Mouse (Mus musculus) erythroid progenitor cell, adult 5-6 weeks (primary cell): Measurements from ENCODE around the gene Rassf8. TPM values are rescaled to one million over a fixed set of nuclear protein-coding genes. Genes with fewer than 3 reads are reported as not detected.

Source experiments
- ATAC-seq: replicated peaks from 2 replicates; pipeline ENCODE4 v1.8.0; 2016; ENCODE audit warnings: moderate number of reproducible peaks, mild to moderate bottlenecking, moderate TSS enrichment, inconsistent platforms; ENCODE audit not compliant: poor library complexity, low FRiP score, severe bottlenecking
- total RNA-seq, 2 experiments: library from RNA; stranded (forward) in 1 of 2; stranded (reverse) in 1 of 2; fragments of 150-400 nt in 1 of 2; fragments of 186-747, 209-891 nt in 1 of 2; gene quantifications; 2 replicates each; pipeline versions ENCODE4 v1.2.3 to v1.2.4; 2015 to 2017; ENCODE audit warnings: low replicate concordance in 2 of 2

Gene Rassf8
- total RNA-seq (2015; ENCODE audit: low replicate concordance) (3.4 TPM in 1 of 2 replicates, not detected in the other), total RNA-seq (2017; ENCODE audit: low replicate concordance) (1.4 and 2.8 TPM in 2 replicates)

DNA sequence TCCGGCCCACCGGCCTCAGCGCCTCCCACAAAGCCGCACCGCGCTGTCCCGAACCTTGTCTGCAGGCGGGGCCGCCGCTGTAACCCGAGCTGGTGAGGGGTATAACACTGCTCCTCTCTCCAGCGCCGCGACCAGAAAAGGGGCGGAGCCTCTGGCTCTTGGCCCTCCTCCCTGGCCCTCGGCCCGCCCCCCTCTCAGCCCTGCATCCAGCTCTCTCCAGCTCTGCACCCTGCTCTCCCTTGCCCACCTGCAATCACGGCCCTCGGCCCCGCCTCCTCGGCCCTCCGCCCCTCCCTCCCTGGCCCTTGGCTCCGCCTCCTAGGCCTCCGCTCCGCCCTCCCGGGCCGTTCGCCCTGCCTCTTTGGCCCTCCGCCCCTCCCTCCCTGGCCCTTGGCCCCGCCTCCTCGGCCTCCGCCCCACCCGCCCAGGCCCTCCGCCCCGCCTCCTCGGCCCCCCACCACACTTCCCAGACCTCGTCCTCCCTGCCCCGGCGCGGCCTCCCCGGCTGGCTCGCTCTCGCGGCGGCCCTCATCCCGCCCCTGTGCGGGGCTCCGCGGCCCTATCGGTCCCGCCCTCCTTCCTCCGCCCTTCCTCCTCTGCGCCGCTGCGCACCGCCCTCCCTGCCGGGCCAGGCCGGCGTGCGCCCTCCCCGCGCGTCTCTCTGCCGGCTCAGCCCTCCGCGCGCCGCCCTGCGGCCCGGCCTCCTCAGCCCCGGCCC lies at the start of gene Rassf8:
Rassf8 (plus strand) TSS at position 617 of the 718 bp plus-strand sequence.
- peak; percentile 72 for ATAC-seq

DNA sequence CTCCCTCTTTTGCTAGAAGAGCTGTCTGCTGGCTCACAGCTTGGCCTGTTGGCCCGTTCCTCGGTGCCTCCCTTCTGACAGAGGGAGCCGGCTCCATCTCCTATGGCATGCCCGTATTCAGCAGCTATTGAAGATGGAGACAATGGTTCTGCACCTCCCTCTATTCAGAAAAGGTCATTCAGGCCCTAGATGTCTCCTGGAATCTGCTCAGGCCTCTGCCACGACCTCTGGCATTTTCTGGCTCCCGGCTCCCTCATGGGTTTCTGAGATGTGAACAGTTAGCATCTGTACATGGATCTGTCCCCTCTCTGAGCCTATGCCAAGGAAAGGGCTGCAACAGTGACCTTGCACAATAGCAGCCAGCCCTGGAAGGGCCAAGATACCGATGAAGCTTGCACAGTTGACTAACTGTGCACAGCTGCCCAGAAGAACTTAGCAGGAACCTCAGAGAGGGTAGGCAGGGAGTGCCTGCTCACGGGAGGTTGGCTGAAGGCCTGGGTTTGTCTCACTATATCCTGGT lies 45.5 kb upstream of the Rassf8 start:
- no peak for ATAC-seq

- no peak for ATAC-seq
Observed at GRCm38 (mm10) chr6:145703667-145704066, 42.9 kb upstream of the Rassf8 start.

DNA sequence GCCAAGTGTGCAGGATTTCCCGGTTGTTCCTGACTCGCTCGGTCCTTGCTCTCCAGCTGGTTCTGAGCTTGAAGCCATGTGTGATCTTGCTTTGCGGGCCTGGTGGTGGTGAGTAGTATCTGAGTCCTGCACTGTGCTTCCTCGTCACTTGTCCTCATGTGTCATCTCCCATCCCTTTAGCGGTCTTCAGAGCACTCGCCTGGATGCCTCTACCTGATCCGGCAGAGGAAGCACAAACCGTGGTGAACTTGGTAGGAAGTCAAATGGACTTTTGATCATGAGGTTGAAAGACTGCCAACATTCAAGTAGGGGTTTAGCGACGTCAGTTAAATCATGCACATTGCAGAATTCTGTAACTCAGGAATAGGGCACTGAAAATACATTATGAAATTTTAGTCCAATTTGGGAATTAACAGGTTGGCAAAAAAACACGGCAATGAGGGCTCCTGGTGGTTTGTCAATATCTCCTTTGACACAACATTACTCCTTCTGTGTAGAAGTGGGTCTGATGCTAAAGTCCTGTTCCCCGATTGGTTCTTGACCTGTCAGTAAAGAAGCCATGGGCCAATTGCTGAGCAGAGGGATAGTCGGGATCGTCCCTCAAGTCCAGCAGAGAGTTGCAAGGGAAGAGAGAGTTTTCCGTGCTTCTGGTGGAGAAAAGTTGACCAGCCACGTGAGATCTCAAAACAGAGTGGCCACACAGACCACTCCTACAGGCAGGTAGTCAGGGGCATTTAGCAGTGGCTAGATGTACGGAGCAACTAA lies 36.4 kb upstream of the Rassf8 start:
- no peak for ATAC-seq

DNA sequence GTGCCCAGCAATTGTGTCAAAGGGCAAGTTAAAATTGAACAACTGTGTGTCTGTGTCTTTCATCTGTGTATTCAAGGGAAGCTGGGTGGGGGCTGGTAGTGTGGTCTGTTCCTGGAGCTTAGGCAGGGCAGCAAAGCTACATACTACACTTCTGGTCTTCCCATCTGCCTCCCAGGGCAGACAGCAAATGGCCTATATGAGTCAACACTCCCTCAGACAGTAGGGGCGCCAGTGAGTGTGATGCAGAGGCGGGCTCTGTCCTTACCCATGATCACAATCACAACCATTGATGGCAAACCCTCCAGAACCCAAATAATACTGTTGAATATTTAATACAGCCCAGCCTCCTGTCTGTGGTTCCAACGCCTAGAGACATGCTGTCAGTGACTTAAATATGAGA lies 35.8 kb upstream of the Rassf8 start:
- ATAC-seq: no peak

DNA sequence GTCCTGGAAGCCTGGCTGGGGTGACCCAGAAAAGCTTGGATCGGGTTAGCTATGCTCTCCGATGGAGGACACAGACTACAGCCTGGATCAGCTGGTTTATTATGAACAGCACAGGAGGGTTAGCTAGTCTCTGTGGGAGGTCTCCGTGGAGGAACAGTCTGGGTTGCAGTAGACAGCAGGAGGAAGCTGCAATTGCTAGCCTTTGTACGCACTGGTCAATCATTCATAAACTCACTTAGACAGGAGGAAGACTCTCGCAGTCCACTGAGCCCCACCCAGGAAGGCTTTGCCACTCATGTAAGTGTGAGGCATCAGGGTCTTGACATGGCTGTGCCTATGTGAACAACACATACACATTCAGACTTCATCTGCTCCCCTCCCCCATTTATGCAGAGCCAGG lies 35.2 kb upstream of the Rassf8 start:
- no peak for ATAC-seq

GRCm38 (mm10) chr6:145713241-145714114 lies 33.1 kb upstream of the Rassf8 start:
- ATAC-seq: no peak

- ATAC-seq: no peak
Observed at GRCm38 (mm10) chr6:145714131-145714530, 32.4 kb upstream of the Rassf8 start.

GRCm38 (mm10) chr6:145722596-145722995 lies 24.0 kb upstream of the Rassf8 start:
- ATAC-seq: no peak

DNA sequence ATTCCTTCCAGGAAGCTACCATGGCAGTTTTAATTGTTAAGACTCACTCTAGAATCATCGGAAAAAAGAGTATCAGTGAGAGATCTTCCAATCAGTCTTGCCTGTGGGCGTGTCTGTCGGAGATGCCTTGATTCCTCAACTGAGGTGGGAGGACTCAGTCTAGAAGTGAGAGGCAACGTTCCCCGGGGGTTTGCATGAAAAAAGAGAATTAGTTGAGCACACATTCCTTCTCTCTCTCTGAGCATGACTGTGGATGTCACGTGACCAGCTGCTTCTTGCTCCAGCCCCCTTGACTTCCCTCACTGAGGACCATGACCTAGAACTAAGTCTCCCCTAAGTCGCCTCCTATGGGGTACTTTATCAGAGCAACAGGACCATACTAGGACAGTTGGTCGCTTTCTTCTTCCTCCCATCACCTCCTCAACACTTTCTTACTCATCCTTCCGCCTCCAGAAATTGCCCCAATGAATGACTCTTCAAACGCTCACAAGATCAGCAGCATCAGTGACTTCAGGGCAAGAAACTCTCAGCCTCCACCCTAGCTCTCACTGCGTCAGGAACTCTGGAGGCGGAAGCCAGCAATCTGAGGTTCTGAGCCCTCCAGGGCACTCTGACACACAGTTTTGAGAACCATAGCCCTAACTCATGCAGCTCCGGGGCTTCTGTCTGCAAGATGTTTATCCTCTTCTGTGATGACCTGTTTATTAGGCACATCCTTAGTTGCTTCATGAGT lies 23.3 kb upstream of the Rassf8 start:
- ATAC-seq: no peak

DNA sequence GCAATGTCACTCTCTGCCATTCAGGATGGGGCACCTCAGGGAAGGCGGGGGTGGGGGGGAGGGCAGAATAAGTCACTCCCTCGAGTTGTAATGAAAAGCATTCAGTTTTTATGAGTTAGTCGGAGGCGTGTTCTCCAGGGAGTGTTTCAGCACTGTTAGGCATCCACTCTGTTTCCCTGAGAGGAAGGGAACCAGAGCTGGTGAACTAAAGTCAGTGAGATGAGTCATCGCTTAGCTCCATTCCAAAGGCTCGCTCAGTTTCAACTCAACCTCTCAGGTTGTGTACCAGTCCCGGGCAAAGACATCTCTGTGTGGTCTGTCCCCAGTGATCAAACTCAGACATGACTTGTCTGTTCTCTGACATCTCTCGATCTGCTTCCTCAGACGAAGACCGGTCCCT lies 20.7 kb upstream of the Rassf8 start:
- ATAC-seq: no peak

DNA sequence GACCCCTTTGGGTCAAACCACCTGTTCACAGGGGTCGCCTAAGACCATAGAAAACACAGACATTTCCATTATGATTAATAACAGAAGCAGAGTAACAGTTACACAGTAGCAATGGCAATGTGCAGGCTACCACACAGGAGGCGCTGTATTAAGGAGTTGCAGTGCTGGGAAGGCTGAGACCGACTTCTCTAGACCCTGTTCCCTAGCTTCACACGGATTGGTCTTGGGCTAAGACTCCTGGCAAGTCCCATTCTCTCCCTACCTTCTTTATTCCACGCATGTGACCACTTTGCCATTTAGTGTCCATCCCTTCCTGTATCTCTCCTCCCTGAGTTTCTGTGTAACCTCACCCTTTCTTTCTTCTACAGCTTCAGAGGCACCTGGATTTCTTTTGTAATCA lies 19.6 kb upstream of the Rassf8 start:
- no peak for ATAC-seq

DNA sequence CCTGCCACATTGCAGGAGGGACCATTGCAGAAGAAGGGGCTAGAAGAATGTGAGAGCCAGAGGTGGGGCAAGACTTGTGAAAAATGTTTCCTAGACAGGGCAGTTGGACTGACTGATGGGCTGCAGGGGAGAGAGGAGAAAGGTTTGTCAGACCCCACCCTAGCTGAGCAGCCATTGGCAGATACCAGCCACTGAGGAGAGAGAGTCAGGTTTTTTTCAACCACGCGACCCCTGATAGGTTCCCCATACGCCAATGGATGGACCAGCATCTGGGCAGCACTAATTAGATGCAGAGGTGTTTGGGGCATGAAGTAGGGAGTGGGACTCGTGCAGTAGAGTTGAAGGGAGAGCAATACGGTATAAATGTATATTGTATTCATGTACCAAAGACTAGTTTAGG lies 13.7 kb upstream of the Rassf8 start:
- no peak for ATAC-seq

DNA sequence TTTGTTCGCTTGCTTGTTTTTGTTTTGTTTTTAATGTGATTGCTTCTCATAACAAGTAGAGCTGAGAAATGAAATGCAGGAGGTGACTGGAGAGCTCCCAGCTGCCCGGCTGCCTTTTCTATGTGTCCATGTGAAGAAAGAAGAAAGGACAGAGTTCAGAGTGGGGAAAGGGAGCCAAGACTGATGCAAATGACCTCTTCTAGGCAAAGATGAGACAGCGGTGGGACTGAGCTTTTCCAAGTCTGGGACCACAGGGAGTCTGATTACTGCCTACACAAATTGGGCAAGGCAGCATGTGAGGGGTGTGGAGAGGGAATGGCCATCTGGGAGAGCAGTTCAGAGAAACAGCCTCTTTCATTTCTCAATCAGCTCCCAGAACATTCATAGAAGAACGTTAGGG lies 13.3 kb upstream of the Rassf8 start:
- no peak for ATAC-seq

DNA sequence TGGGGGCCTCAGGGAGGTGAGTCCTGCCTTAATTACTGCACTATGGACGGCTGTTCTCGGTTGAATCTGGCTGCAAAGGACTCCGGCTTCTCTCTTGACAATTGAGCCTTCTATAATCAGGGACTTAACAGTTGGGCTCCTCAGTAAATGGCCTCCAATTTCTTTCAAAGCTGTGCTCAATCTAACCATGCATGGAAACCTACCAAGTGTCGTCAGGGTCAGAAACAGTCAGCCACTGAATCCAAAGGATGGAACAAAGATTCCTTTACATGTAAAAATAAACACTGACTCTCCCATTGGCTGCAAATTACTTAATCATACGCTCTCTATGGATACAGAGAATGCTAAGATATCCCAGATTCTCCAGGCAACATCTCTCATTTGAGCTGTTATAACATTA lies 12.6 kb upstream of the Rassf8 start:
- no peak for ATAC-seq

DNA sequence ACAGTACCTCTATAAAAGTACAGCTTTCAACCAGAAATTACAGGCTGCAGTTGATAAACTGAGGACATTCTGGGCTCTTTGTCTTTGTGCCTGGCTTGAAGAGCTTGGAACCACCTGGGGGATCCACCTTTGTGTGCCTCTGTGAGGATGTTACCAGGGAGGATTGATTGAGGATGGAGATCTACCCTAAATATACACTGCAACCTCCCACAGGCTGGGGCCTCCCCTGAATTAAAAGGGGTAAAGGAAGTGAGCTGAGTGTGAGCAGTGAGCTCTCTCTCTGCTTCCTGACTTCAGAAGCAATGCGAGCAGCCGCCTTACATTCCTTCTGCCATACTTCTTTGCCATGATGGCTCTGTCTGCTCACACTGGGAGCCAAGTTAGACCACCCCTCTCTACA lies 10.4 kb upstream of the Rassf8 start:
- ATAC-seq: no peak

DNA sequence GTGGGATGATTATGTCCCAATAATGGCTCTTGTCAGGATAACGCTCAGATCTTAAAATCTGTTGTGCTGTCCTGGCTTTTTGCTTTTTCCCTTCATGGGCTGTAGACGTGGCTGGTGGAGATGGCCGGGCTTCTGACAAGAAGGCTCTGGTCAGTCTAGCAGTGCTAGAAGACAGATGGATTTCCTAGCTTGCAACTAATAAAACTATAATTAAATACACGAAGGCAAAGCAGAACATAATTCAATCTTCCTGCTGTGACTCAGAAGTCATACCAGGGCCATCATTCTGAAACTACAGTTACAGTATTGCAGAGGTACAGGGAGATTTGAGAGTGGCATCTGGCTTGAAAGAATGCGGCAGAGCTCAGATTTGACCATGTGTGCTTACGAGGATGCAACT lies 7.3 kb upstream of the Rassf8 start:
- ATAC-seq: no peak

- ATAC-seq: no peak
Observed at GRCm38 (mm10) chr6:145740011-145740410, 6.5 kb upstream of the Rassf8 start.

GRCm38 (mm10) chr6:145745291-145745690 lies 1.3 kb upstream of the Rassf8 start:
- no peak for ATAC-seq
